Mouse (Mus musculus) lung, postnatal 10 days (tissue): ENCODE measurements around the gene Akap13.
"Not testable (repeated sequence)": the region's sequence is repeated elsewhere in the genome, so short reads cannot be mapped to it uniquely, and the experiment has no call there.

Source experiments
- DNase-seq: peaks from one replicate; pipeline ENCODE4 v3.0.0; 2021

Akap13 gene

DNA sequence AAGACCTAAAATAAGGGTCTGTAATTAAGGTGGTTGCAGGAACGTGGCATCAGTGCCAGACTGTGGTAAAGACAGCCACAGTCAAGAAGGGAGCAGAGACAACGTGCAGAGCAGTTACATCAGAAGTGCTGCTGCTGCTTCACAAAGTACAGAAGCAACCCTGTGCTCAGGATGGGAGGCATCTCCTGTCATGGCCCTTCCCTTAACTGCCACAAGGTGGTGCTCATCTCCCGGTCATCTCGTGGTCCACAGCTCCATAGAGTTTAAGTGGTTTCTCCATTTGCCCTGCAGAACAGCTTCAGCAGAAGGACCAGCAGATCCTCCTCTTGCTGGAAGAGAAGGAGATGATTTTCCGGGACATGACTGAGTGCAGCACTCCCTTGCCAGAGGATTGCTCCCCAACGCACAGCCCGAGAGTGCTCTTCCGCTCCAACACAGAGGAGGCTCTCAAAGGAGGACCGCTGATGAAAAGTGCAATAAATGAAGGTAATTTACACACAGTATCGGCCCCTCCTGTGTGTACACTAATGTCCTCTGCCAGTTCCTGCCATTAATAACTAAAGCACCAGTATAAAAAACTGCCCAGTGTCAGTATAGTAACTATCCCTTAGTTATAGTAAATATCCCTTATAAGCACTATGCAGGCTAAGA is 283.9 kb downstream of the Akap13 start:
- peak; percentile 75 for DNase-seq

DNA sequence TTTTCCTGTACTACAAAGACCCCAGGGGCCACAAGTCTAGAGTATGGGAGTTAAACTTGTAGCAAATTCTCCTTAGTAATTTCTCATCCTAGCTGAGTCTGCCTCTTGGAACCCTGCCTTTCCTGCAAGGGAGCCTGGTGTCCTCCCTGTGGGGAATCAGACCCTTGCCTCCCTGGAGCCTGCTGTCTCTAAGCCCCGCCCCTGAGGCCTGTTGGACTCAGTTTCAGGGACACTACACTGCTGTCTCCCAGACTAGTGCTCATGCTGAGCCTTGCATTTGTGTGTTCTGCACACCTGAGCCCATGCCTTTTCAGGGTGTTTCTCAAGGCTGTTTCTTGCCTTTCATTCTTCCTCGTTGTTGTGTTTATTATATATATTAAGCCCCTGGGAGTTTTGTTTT is 289.2 kb downstream of the Akap13 start:
- no peak for DNase-seq

GRCm38 (mm10) chr7:75744978-75745638 is 289.8 kb downstream of the Akap13 start:
- DNase-seq: no peak

DNA sequence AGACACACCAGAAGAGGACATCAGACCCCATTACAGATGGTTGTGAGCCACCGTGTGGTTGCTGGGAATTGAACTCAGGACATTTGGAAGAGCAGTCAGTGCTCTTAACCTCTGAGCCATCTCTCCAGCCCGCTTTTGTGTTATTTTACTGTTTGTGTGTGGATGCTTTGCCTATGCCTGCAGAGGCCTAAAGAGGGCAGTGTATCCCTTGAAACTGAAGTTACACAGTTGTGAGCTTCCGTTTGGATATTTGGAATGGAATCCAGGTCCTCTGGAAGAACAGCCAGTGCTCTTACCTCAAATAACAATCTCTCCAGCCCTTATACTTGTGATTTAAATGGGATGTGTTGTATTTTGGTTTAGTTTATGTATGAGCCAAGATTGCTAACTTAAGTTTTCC is 290.6 kb downstream of the Akap13 start:
- DNase-seq: peak; percentile 46

GRCm38 (mm10) chr7:75750581-75750980 is 295.2 kb downstream of the Akap13 start:
- no peak for DNase-seq

GRCm38 (mm10) chr7:75751161-75751803 is 295.9 kb downstream of the Akap13 start:
- no peak for DNase-seq

- peak; percentile 69 for DNase-seq
Measured at GRCm38 (mm10) chr7:75752442-75753191, 297.3 kb downstream of the Akap13 start.

- DNase-seq: no peak
Measured at GRCm38 (mm10) chr7:75753192-75753783, 298.0 kb downstream of the Akap13 start.

DNA sequence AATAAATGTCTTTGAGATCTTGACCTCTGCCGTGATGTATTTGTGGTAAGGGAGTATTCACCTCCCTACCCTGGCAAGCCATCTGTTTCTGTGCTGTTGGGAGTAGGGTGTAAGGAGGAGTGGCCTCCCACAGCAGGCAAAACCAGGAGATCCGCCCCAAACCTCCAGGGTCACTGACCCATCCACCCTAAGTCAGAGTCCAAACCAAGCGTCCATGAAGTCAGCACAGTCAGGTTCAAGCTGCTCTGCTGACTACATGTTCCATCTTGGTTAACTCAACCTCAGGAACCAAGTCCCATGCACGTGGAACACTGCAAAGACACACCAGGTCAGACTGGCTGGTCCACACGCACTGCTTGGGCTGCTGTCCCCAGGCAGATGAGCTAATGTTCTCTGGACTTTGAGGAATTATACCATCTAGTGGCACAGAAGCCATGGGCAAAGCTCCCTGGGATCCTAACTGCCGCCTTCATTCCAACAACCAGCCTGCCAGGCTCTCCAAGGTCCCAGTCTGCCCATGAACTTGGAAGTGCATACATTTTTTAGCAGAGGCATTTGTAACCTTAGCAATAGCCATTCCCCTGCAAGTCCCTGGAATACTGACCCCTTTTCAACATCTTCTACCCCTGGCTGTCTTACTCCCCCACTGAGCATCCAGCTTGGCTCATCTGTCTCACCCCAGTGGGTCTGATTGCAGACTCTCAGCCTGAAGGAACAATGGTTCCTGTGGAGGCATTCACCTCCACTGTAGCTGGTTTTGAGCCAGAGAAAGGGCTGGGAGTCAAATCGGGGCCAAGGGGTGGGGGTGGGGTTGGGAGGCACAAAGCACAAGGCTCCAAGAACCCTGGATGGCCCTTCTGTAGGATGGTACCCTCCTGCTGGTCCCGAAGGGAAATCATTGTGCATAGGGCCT is 299.5 kb downstream of the Akap13 start:
- DNase-seq: no peak

DNA sequence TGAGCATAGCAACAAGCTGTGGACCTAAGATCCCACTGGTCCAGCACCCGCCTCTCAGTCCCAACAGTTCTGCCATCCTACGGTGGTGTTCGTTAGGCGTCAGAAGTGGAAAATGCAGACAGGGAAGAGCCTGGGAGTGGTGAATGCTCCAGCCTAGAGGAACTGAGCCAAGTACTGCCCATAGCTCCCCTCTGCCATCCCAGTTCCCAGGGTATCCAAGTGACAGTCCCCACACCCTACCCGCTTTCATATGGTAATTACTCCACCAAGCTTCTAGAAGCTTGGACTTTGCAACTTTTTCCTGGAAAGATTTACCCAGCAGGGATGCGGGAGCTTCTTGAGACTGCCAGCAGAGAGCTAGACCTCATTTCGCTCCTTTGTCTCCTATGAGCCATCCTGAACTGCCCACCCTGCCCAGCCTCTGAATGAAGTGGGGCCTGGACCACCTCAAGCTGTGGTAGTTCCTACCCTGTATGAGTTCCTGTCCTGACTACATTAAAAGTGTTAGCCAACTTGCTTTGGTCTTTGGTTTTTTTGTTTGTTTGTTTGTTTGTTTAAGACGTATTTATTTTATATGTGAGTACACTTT is 300.6 kb downstream of the Akap13 start:
- no peak for DNase-seq

- DNase-seq: no peak
Measured at GRCm38 (mm10) chr7:75759992-75760514, 304.7 kb downstream of the Akap13 start.

DNA sequence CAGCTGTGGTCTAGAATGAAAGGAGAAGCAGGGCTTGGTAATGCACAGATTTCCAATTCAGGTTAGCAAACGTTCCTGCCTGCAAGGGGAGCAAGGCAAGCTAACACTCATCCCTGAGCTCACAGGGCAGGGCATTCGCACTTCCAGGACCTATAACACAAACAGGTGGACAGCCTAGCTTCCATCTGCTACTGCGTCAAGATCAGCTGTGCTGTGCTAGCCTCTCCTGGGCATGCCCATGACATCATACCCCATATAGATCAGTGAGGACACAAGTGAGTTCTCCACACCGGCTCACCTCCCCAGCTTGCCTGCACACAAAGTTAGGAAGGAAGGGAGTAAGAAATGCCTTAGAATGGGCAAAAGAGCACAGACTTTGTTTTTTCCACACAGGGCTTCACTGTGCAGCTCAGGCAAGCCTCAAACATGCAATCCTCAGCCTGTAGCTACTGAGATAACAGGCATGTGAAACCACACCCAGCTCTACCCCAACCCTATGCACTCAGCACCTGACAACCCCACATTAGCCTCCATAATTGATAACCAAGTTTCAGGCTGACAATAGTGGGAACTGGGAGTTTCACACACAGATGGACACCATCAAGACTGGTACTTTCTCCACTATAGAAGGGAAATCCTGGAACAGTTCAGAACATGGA is 305.5 kb downstream of the Akap13 start:
- DNase-seq: not testable (repeated sequence)

- not testable (repeated sequence) for DNase-seq
Measured at GRCm38 (mm10) chr7:75762225-75762624, 306.9 kb downstream of the Akap13 start.

GRCm38 (mm10) chr7:75767080-75767769 is 311.9 kb downstream of the Akap13 start:
- not testable (repeated sequence) for DNase-seq

DNA sequence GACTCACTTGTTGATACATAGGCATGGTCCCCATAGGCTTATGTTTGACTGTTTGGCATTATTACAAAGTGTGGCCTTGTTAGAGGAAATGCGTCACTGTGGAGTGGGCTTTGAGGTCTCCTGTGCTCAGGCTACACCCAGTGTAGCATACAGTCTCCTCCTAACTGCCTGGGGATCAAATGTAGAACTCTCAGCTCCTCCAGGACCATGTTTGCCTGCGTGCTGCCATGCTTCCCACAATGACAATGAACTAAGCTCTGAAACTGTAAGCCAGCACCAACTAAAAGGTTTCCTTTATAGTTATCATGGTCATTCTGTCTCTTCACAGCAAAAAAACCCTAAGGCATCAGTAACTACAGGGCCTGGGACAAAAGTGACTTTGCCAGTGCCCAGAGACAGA is 312.8 kb downstream of the Akap13 start:
- no peak for DNase-seq

GRCm38 (mm10) chr7:75769909-75770308 is 314.6 kb downstream of the Akap13 start:
- no peak for DNase-seq

GRCm38 (mm10) chr7:75774095-75775078 is 319.1 kb downstream of the Akap13 start:
- DNase-seq: not testable (repeated sequence)

- no peak for DNase-seq
Measured at GRCm38 (mm10) chr7:75778053-75778452, 322.7 kb downstream of the Akap13 start.

- no peak for DNase-seq
Measured at GRCm38 (mm10) chr7:75780812-75781211, 325.5 kb downstream of the Akap13 start.
